In genomic region chr7:105743246-105743925, GRCm38 (mm10) we compare ENCODE assay signal across 8 mouse cellular contexts. TPM values are rescaled to one million over a fixed set of nuclear protein-coding genes. Genes with fewer than 3 reads are reported as not detected.
DNase-seq lines count a peak whose midpoint lies in the region; ATAC-seq and TF ChIP-seq lines count a peak whose summit lies in the region.
"Not testable (repeated sequence)": the region's sequence is repeated elsewhere in the genome, so short reads cannot be mapped to it uniquely, and the experiment has no call there.

No protein-coding gene starts in this region.

- peak overlapping the region; percentile 91 for H3K4me2 ChIP-seq in forebrain, embryonic 13.5 days
- H3K4me2 ChIP-seq in heart, embryonic 15.5 days, result peak overlapping the region; percentile 87
- H3K4me2 ChIP-seq in intestine, embryonic 16.5 days (ENCODE audit: low read depth, low read length), result peak overlapping the region; percentile 72
- peak overlapping the region; percentile 76 for H3K4me2 ChIP-seq in limb, embryonic 14.5 days (replicated peaks; ENCODE audit: low read depth, low read length, severe bottlenecking)
- H3K4me2 ChIP-seq in lung, embryonic 16.5 days (ENCODE audit: low read depth, low read length), result peak overlapping the region; percentile 89
- H3K4me2 ChIP-seq in neural tube, embryonic 11.5 days (ENCODE audit: low read depth), result peak overlapping the region; percentile 86

- H3K27me3 ChIP-seq in cerebellum, adult 2 months (ENCODE audit: control insufficient read depth, insufficient read depth, low read length); forebrain, embryonic 13.5 days; heart, embryonic 15.5 days; intestine, embryonic 16.5 days (replicated peaks; ENCODE audit: control insufficient read depth, insufficient read depth, low read length); limb, embryonic 14.5 days (ENCODE audit: control insufficient read depth, insufficient read depth, low read length); lung, embryonic 16.5 days (ENCODE audit: control insufficient read depth, insufficient read depth, low read depth, low read length); neural tube, embryonic 11.5 days (ENCODE audit: control insufficient read depth, insufficient read depth, low read length); thymus, adult 2 months (ENCODE audit: control insufficient read depth, insufficient read depth, low read length): not testable (repeated sequence)

- peaks cover 58% of the 10 kb centered on the region for H3K36me3 ChIP-seq in forebrain, embryonic 13.5 days (ENCODE audit: poor library complexity, severe bottlenecking)
- H3K36me3 ChIP-seq in heart, embryonic 15.5 days, result peaks cover 41% of the 10 kb centered on the region
- peaks cover 18% of the 10 kb centered on the region for H3K36me3 ChIP-seq in intestine, embryonic 16.5 days (ENCODE audit: control insufficient read depth, insufficient read depth, low read length)
- peaks cover 42% of the 10 kb centered on the region for H3K36me3 ChIP-seq in limb, embryonic 14.5 days (ENCODE audit: control insufficient read depth, insufficient read depth, low read length)
- peaks cover 24% of the 10 kb centered on the region for H3K36me3 ChIP-seq in lung, embryonic 16.5 days (ENCODE audit: control insufficient read depth, insufficient read depth, low read length)
- H3K36me3 ChIP-seq in neural tube, embryonic 11.5 days (ENCODE audit: control insufficient read depth, insufficient read depth, low read length), result not testable (repeated sequence)
- H3K36me3 ChIP-seq in thymus, adult 2 months (ENCODE audit: control insufficient read depth, insufficient read depth, low read length), result peaks cover 25% of the 10 kb centered on the region

- H3K9ac ChIP-seq in forebrain, embryonic 13.5 days, result peak overlapping the region; percentile 92
- H3K9ac ChIP-seq in heart, embryonic 15.5 days, result peak overlapping the region; percentile 91
- H3K9ac ChIP-seq in intestine, embryonic 16.5 days (ENCODE audit: low read depth, low read length), result peak overlapping the region; percentile 84
- peak overlapping the region; percentile 87 for H3K9ac ChIP-seq in limb, embryonic 14.5 days (ENCODE audit: low read depth, low read length, severe bottlenecking)
- H3K9ac ChIP-seq in lung, embryonic 16.5 days (ENCODE audit: low read length), result peak overlapping the region; percentile 83
- H3K9ac ChIP-seq in neural tube, embryonic 11.5 days (ENCODE audit: low read length), result peak overlapping the region; percentile 86

- not testable (repeated sequence) for H3K9me3 ChIP-seq in forebrain, embryonic 13.5 days (replicated peaks); heart, embryonic 15.5 days (replicated peaks); intestine, embryonic 16.5 days (ENCODE audit: control insufficient read depth, low read length); limb, embryonic 14.5 days (ENCODE audit: control insufficient read depth, low read length); lung, embryonic 16.5 days (ENCODE audit: control insufficient read depth, low read length); neural tube, embryonic 11.5 days (ENCODE audit: control insufficient read depth, low read length)

- not testable (repeated sequence) for TF ChIP-seq CTCF in cerebellum, adult 2 months (IDR thresholded peaks at IDR 0.05; ENCODE audit: borderline replicate concordance, insufficient read depth, low read depth, low read length); thymus, adult 2 months (IDR thresholded peaks at IDR 0.05; ENCODE audit: borderline replicate concordance, control insufficient read depth, extremely low read depth, insufficient read depth, low read length, poor library complexity)

- not testable (repeated sequence) for ATAC-seq in forebrain, embryonic 13.5 days; intestine, embryonic 16.5 days; limb, embryonic 14.5 days (ENCODE audit: low FRiP score, low read depth); lung, embryonic 16.5 days (ENCODE audit: low read depth); neural tube, embryonic 11.5 days (ENCODE audit: insufficient read depth, low FRiP score, low TSS enrichment)
- ATAC-seq in heart, embryonic 15.5 days (replicated peaks; ENCODE audit: insufficient number of reproducible peaks, insufficient read depth, low FRiP score, low read depth), result 0 out of 2 replicates have a peak, but pooled peaks have one; percentile 2

- not testable (repeated sequence) for H3K27ac ChIP-seq in cerebellum, adult 2 months (ENCODE audit: insufficient read depth, low read length); forebrain, embryonic 13.5 days; limb, embryonic 14.5 days (replicated peaks; ENCODE audit: low read depth, low read length); neural tube, embryonic 11.5 days (ENCODE audit: low read depth, low read length); thymus, adult 2 months (ENCODE audit: control insufficient read depth, insufficient read depth, low read length)
- H3K27ac ChIP-seq in heart, embryonic 15.5 days, result peak overlapping the region; percentile 79
- H3K27ac ChIP-seq in intestine, embryonic 16.5 days (ENCODE audit: low read length), result peak overlapping the region; percentile 73
- H3K27ac ChIP-seq in lung, embryonic 16.5 days (ENCODE audit: low read length), result peak overlapping the region; percentile 66

- peak overlapping the region; percentile 41 for H3K4me3 ChIP-seq in cerebellum, adult 2 months (replicated peaks; ENCODE audit: insufficient read depth, low read depth, low read length)
- H3K4me3 ChIP-seq in forebrain, embryonic 13.5 days, result peak overlapping the region; percentile 98
- peak overlapping the region; percentile 77 for H3K4me3 ChIP-seq in heart, embryonic 15.5 days
- H3K4me3 ChIP-seq in intestine, embryonic 16.5 days (ENCODE audit: low read length), result peak overlapping the region; percentile 84
- peak overlapping the region; percentile 88 for H3K4me3 ChIP-seq in limb, embryonic 14.5 days (replicated peaks; ENCODE audit: low read length)
- H3K4me3 ChIP-seq in lung, embryonic 16.5 days (ENCODE audit: low read length), result peak overlapping the region; percentile 74
- H3K4me3 ChIP-seq in neural tube, embryonic 11.5 days (ENCODE audit: low read depth, low read length), result peak overlapping the region; percentile 98
- H3K4me3 ChIP-seq in thymus, adult 2 months (ENCODE audit: control insufficient read depth, insufficient read depth, low read length), result peak overlapping the region; percentile 77

- H3K4me1 ChIP-seq in cerebellum, adult 2 months (ENCODE audit: control insufficient read depth, insufficient read depth, low read length); intestine, embryonic 16.5 days (ENCODE audit: control insufficient read depth, insufficient read depth, low read length); limb, embryonic 14.5 days (ENCODE audit: control insufficient read depth, insufficient read depth, low read length); neural tube, embryonic 11.5 days (ENCODE audit: control insufficient read depth, insufficient read depth, low read length): not testable (repeated sequence)
- H3K4me1 ChIP-seq in forebrain, embryonic 13.5 days, result peaks cover 18% of the 10 kb centered on the region
- H3K4me1 ChIP-seq in heart, embryonic 15.5 days (replicated peaks), result peaks cover 24% of the 10 kb centered on the region
- peaks cover 18% of the 10 kb centered on the region for H3K4me1 ChIP-seq in lung, embryonic 16.5 days (replicated peaks; ENCODE audit: control insufficient read depth, insufficient read depth, low read length)
- H3K4me1 ChIP-seq in thymus, adult 2 months (replicated peaks; ENCODE audit: control insufficient read depth, insufficient read depth, low read length), result peaks cover 14% of the 10 kb centered on the region

- not testable (repeated sequence) for TF ChIP-seq POLR2A in cerebellum, adult 2 months (IDR thresholded peaks at IDR 0.05; ENCODE audit: borderline replicate concordance, insufficient read depth, low read length); limb, embryonic 14.5 days (IDR thresholded peaks at IDR 0.05; ENCODE audit: borderline replicate concordance, extremely low read depth, insufficient read depth, insufficient read length); thymus, adult 2 months (IDR thresholded peaks at IDR 0.05; ENCODE audit: control insufficient read depth, extremely low read depth, insufficient read depth, low read length, poor library complexity)

- WGBS in cerebellum, adult 2 months, result 33% methylated on average over 20 of the region's 20 CpGs
- WGBS in forebrain, embryonic 13.5 days, result 36% methylated on average over 20 of the region's 20 CpGs
- WGBS in heart, embryonic 15.5 days, result 30% methylated on average over 20 of the region's 20 CpGs
- 31% methylated on average over 20 of the region's 20 CpGs for WGBS in intestine, embryonic 16.5 days
- 38% methylated on average over 17 of the region's 20 CpGs for WGBS in limb, embryonic 14.5 days
- WGBS in lung, embryonic 16.5 days, result 29% methylated on average over 20 of the region's 20 CpGs
- WGBS in neural tube, embryonic 11.5 days, result 49% methylated on average over 15 of the region's 20 CpGs
- WGBS in thymus, adult 2 months, result 33% methylated on average over 20 of the region's 20 CpGs

- not testable (repeated sequence) for DNase-seq in cerebellum, adult 2 months; limb, embryonic 14.5 days (ENCODE audit: low spot score); neural tube, embryonic 11.5 days (ENCODE audit: low spot score); thymus, adult 2 months

RNA-seq across cellular contexts. Expression of gene Taf10, which starts 0.8 kb away (rescaled TPM):
- 177 and 182 TPM in 2 replicates for polyA plus RNA-seq in cerebellum, adult 2 months (2012; rRNA removed)
- 137 and 141 TPM in 2 replicates for polyA plus RNA-seq in forebrain, embryonic 13.5 days (2015; fragmentation: Nextera tagmentation; extraction: Ambion mirVana)
- polyA plus RNA-seq in heart, embryonic 15.5 days (2015; fragmentation: Nextera tagmentation; extraction: Ambion mirVana), result 90.0 and 105 TPM in 2 replicates
- polyA plus RNA-seq in intestine, embryonic 16.5 days (2015; fragmentation: Nextera tagmentation; extraction: Ambion mirVana), result 114 and 119 TPM in 2 replicates
- 251 and 282 TPM in 2 replicates for polyA plus RNA-seq in limb, embryonic 14.5 days (2012; rRNA removed)
- polyA plus RNA-seq in limb, embryonic 14.5 days (2014; fragmentation: Nextera tagmentation; extraction: Ambion mirVana), result 155 and 163 TPM in 2 replicates
- 101 and 105 TPM in 2 replicates for polyA plus RNA-seq in lung, embryonic 16.5 days (2015; fragmentation: Nextera tagmentation; extraction: Ambion mirVana)
- 183 and 191 TPM in 2 replicates for polyA plus RNA-seq in neural tube, embryonic 11.5 days (2014; fragmentation: Nextera tagmentation; extraction: Ambion mirVana)
- 553 and 667 TPM in 2 replicates for polyA plus RNA-seq in thymus, adult 2 months (2012; rRNA removed)

RNA-seq across cellular contexts. Expression of gene Rrp8, which starts 6.2 kb away (rescaled TPM):
- polyA plus RNA-seq in cerebellum, adult 2 months (2012; rRNA removed), result 16.2 and 16.4 TPM in 2 replicates
- 31.2 and 35.4 TPM in 2 replicates for polyA plus RNA-seq in forebrain, embryonic 13.5 days (2015; fragmentation: Nextera tagmentation; extraction: Ambion mirVana)
- polyA plus RNA-seq in heart, embryonic 15.5 days (2015; fragmentation: Nextera tagmentation; extraction: Ambion mirVana), result 18.7 and 23.2 TPM in 2 replicates
- 26.2 and 32.6 TPM in 2 replicates for polyA plus RNA-seq in intestine, embryonic 16.5 days (2015; fragmentation: Nextera tagmentation; extraction: Ambion mirVana)
- polyA plus RNA-seq in limb, embryonic 14.5 days (2012; rRNA removed), result 23.9 and 27.6 TPM in 2 replicates
- 31.0 and 34.6 TPM in 2 replicates for polyA plus RNA-seq in limb, embryonic 14.5 days (2014; fragmentation: Nextera tagmentation; extraction: Ambion mirVana)
- polyA plus RNA-seq in lung, embryonic 16.5 days (2015; fragmentation: Nextera tagmentation; extraction: Ambion mirVana), result 31.1 and 41.7 TPM in 2 replicates
- polyA plus RNA-seq in neural tube, embryonic 11.5 days (2014; fragmentation: Nextera tagmentation; extraction: Ambion mirVana), result 37.5 and 50.7 TPM in 2 replicates
- polyA plus RNA-seq in thymus, adult 2 months (2012; rRNA removed), result 16.3 and 17.1 TPM in 2 replicates

RNA-seq across cellular contexts. Expression of gene Ilk, which starts 7.0 kb away (rescaled TPM):
- polyA plus RNA-seq in cerebellum, adult 2 months (2012; rRNA removed), result 182 and 190 TPM in 2 replicates
- 179 and 185 TPM in 2 replicates for polyA plus RNA-seq in forebrain, embryonic 13.5 days (2015; fragmentation: Nextera tagmentation; extraction: Ambion mirVana)
- 354 and 399 TPM in 2 replicates for polyA plus RNA-seq in heart, embryonic 15.5 days (2015; fragmentation: Nextera tagmentation; extraction: Ambion mirVana)
- polyA plus RNA-seq in intestine, embryonic 16.5 days (2015; fragmentation: Nextera tagmentation; extraction: Ambion mirVana), result 317 and 323 TPM in 2 replicates
- polyA plus RNA-seq in limb, embryonic 14.5 days (2012; rRNA removed), result 317 and 333 TPM in 2 replicates
- 353 and 358 TPM in 2 replicates for polyA plus RNA-seq in limb, embryonic 14.5 days (2014; fragmentation: Nextera tagmentation; extraction: Ambion mirVana)
- polyA plus RNA-seq in lung, embryonic 16.5 days (2015; fragmentation: Nextera tagmentation; extraction: Ambion mirVana), result 413 and 414 TPM in 2 replicates
- 252 and 270 TPM in 2 replicates for polyA plus RNA-seq in neural tube, embryonic 11.5 days (2014; fragmentation: Nextera tagmentation; extraction: Ambion mirVana)
- 179 and 182 TPM in 2 replicates for polyA plus RNA-seq in thymus, adult 2 months (2012; rRNA removed)

RNA-seq across cellular contexts. Expression of gene Tpp1, which starts 8.6 kb away (rescaled TPM):
- polyA plus RNA-seq in cerebellum, adult 2 months (2012; rRNA removed), result 92.1 and 115 TPM in 2 replicates
- polyA plus RNA-seq in forebrain, embryonic 13.5 days (2015; fragmentation: Nextera tagmentation; extraction: Ambion mirVana), result 29.5 and 36.8 TPM in 2 replicates
- polyA plus RNA-seq in heart, embryonic 15.5 days (2015; fragmentation: Nextera tagmentation; extraction: Ambion mirVana), result 72.8 and 77.1 TPM in 2 replicates
- polyA plus RNA-seq in intestine, embryonic 16.5 days (2015; fragmentation: Nextera tagmentation; extraction: Ambion mirVana), result 152 and 191 TPM in 2 replicates
- 58.5 and 79.8 TPM in 2 replicates for polyA plus RNA-seq in limb, embryonic 14.5 days (2012; rRNA removed)
- 64.8 and 64.9 TPM in 2 replicates for polyA plus RNA-seq in limb, embryonic 14.5 days (2014; fragmentation: Nextera tagmentation; extraction: Ambion mirVana)
- polyA plus RNA-seq in lung, embryonic 16.5 days (2015; fragmentation: Nextera tagmentation; extraction: Ambion mirVana), result 96.4 and 102 TPM in 2 replicates
- polyA plus RNA-seq in neural tube, embryonic 11.5 days (2014; fragmentation: Nextera tagmentation; extraction: Ambion mirVana), result 47.5 and 54.8 TPM in 2 replicates
- 134 and 153 TPM in 2 replicates for polyA plus RNA-seq in thymus, adult 2 months (2012; rRNA removed)

RNA-seq across cellular contexts. Expression of gene Dchs1, which starts 44.1 kb away (rescaled TPM):
- 4.5 and 5.0 TPM in 2 replicates for polyA plus RNA-seq in cerebellum, adult 2 months (2012; rRNA removed)
- polyA plus RNA-seq in forebrain, embryonic 13.5 days (2015; fragmentation: Nextera tagmentation; extraction: Ambion mirVana), result 16.5 and 18.8 TPM in 2 replicates
- polyA plus RNA-seq in heart, embryonic 15.5 days (2015; fragmentation: Nextera tagmentation; extraction: Ambion mirVana), result 3.4 and 5.9 TPM in 2 replicates
- polyA plus RNA-seq in intestine, embryonic 16.5 days (2015; fragmentation: Nextera tagmentation; extraction: Ambion mirVana), result 4.9 and 5.2 TPM in 2 replicates
- 48.6 and 72.0 TPM in 2 replicates for polyA plus RNA-seq in limb, embryonic 14.5 days (2012; rRNA removed)
- polyA plus RNA-seq in limb, embryonic 14.5 days (2014; fragmentation: Nextera tagmentation; extraction: Ambion mirVana), result 28.5 and 34.7 TPM in 2 replicates
- 7.1 and 7.2 TPM in 2 replicates for polyA plus RNA-seq in lung, embryonic 16.5 days (2015; fragmentation: Nextera tagmentation; extraction: Ambion mirVana)
- polyA plus RNA-seq in neural tube, embryonic 11.5 days (2014; fragmentation: Nextera tagmentation; extraction: Ambion mirVana), result 21.1 and 22.3 TPM in 2 replicates
- 2.0 and 2.1 TPM in 2 replicates for polyA plus RNA-seq in thymus, adult 2 months (2012; rRNA removed)

Comparison
In these comparisons a context has a peak if more than half of its experiments do, and no peak if none do; other contexts are left out.
1. H3K4me3 ChIP-seq: peak in every context shown above with its lines; median percentile 98 in forebrain, embryonic 13.5 days; 98 in neural tube, embryonic 11.5 days; 88 in limb, embryonic 14.5 days; 84 in intestine, embryonic 16.5 days; 77 in heart, embryonic 15.5 days; 77 in thymus, adult 2 months; 74 in lung, embryonic 16.5 days; 41 in cerebellum, adult 2 months.